Mouse (Mus musculus) hindbrain, embryonic 16.5 days (tissue): ENCODE data around the gene Pik3c2g. TPM values are rescaled to one million over a fixed set of nuclear protein-coding genes. Genes with fewer than 3 reads are reported as not detected.
"Not testable (repeated sequence)": the region's sequence is repeated elsewhere in the genome, so short reads cannot be mapped to it uniquely, and the experiment has no call there.

Source experiments
- ATAC-seq: fragments of 200-750 bp; cut with Nextera tagmentation; 2 replicates; pipeline ENCODE4 v1.8.0; 2017; ENCODE audit warnings: moderate TSS enrichment, moderate library complexity
- H3K27ac ChIP-seq: fragments of 300-500 bp; sonication (generic); 2 replicates; pipeline ENCODE4 v1.5.1; 2014; ENCODE audit warnings: low read depth, mild to moderate bottlenecking, control low read depth, low read length, moderate library complexity
- H3K27me3 ChIP-seq: fragments of 300-500 bp; sonication (generic); replicated peaks from 2 replicates; pipeline ENCODE4 v1.6.1; 2014; ENCODE audit warnings: low read length; ENCODE audit not compliant: control insufficient read depth, insufficient read depth
- H3K36me3 ChIP-seq: fragments of 300-500 bp; sonication (generic); 2 replicates; pipeline ENCODE4 v1.6.1; 2014; ENCODE audit warnings: mild to moderate bottlenecking, low read length, moderate library complexity, mixed read lengths; ENCODE audit not compliant: control insufficient read depth, insufficient read depth
- H3K4me1 ChIP-seq: fragments of 300-500 bp; sonication (generic); 2 replicates; pipeline ENCODE4 v1.6.1; 2014; ENCODE audit warnings: low read depth, low read length; ENCODE audit not compliant: control insufficient read depth, insufficient read depth
- H3K4me2 ChIP-seq: fragments of 300-500 bp; sonication (generic); 2 replicates; pipeline ENCODE4 v1.6.1; 2014; ENCODE audit warnings: mild to moderate bottlenecking, low read length, control low read depth, moderate library complexity
- H3K4me3 ChIP-seq: fragments of 300-500 bp; sonication (generic); 2 replicates; pipeline ENCODE4 v1.5.1; 2014; ENCODE audit warnings: mild to moderate bottlenecking, low read length, control low read depth, moderate library complexity
- H3K9ac ChIP-seq: fragments of 300-500 bp; sonication (generic); 2 replicates; pipeline ENCODE4 v1.6.1; 2014; ENCODE audit warnings: low read depth, mild to moderate bottlenecking, control low read depth, low read length, moderate library complexity
- H3K9me3 ChIP-seq: fragments of 300-500 bp; sonication (generic); 2 replicates; pipeline ENCODE4 v1.6.1; 2014; ENCODE audit warnings: mild to moderate bottlenecking, low read length, moderate library complexity; ENCODE audit not compliant: control insufficient read depth
- WGBS: fragments of 180-500 bp; shearing (Covaris S2); extraction: QIAGEN DNeasy Blood & Tissue Kit; methylation state at CpG from one replicate; pipeline ENCODE4 v1.1.7; 2014; 5-methylcytosine and 5-hydroxymethylcytosine counted together
- polyA plus RNA-seq: library from polyadenylated mRNA; unstranded; fragments of >200 nt; fragmentation: Nextera tagmentation; extraction: Ambion mirVana; gene quantifications from 2 replicates; pipeline ENCODE4 v1.2.1, GENCODE M21; 2015

Gene Pik3c2g
- polyA plus RNA-seq, 1 experiment from 2014 or later: 0.65 TPM

DNA sequence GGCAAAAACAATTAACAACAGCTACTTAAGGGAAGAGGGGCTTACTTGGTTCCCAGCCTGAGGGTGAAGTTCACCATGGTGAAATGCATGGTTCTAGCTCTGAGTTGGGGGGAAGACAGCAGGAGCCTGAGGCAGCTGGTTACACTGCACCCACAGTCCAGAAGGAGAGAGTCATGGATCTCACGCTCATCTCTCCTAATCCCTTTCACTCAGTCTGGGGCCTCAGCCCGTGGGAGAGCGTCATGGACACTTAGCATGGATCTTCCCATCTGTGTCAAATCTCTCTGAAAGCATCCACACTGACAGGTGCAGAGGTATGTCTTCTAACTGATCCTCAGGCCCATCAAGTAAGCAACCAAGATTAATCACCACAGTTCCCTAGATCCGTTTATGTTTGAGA lies 320.1 kb downstream of the Pik3c2g start:
- no peak for ATAC-seq
- Histone ChIP-seq H3K27ac (no peak overlapping the region), H3K4me3 (no peak overlapping the region)

GRCm38 (mm10) chr6:139908997-139909669 lies 322.1 kb downstream of the Pik3c2g start:
- H3K9ac ChIP-seq: no peak overlapping the region
- WGBS: 58% methylated on average over 12 of the region's 12 CpGs
- peak; percentile 54; the same call in 1 of the 2 replicates for ATAC-seq
- H3K4me1 ChIP-seq: no peaks in the 10 kb centered on the region
- H3K36me3 ChIP-seq: no peaks in the 10 kb centered on the region
- H3K4me2 ChIP-seq: peak overlapping the region; percentile 30
- H3K27ac ChIP-seq: no peak overlapping the region
- no peaks in the 10 kb centered on the region for H3K27me3 ChIP-seq
- no peak overlapping the region for H3K4me3 ChIP-seq
- H3K9me3 ChIP-seq: no peaks in the 10 kb centered on the region

More for the DNA sequence above, 320.1 kb downstream of the Pik3c2g start:
- H3K9me3 ChIP-seq: no peaks in the 10 kb centered on the region
- H3K9ac ChIP-seq: no peak overlapping the region
- H3K27me3 ChIP-seq: no peaks in the 10 kb centered on the region
- no peaks in the 10 kb centered on the region for H3K36me3 ChIP-seq
- WGBS: 69% methylated on average over 4 of the region's 4 CpGs
- no peaks in the 10 kb centered on the region for H3K4me1 ChIP-seq
- no peak overlapping the region for H3K4me2 ChIP-seq

DNA sequence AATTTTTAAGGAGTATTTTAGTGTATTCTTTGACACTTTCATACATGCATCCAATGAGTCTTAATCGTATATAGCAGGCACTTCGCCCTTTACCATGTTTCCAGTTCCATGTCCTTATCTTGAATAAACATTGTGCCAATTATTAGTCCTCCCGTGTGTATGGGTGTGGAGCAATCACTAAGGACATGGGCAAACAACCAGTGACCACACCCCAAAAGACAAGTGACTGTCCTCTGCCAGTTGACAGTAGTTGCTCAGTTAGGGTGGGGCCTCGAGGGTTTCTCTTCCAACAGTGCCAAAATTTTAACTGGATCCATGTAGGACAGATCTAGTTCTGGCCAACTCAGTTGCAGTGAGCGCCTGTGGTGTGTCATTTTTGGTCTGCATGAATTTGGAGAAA lies 341.7 kb downstream of the Pik3c2g start:
- H3K4me3 ChIP-seq: no peak overlapping the region
- no peaks in the 10 kb centered on the region for H3K4me1 ChIP-seq
- no peak overlapping the region for H3K27ac ChIP-seq
- H3K9ac ChIP-seq: no peak overlapping the region
- 86% methylated on average over 5 of the region's 5 CpGs for WGBS
- H3K9me3 ChIP-seq: no peaks in the 10 kb centered on the region
- no peak for ATAC-seq
- H3K4me2 ChIP-seq: no peak overlapping the region
- H3K27me3 ChIP-seq: no peaks in the 10 kb centered on the region
- H3K36me3 ChIP-seq: no peaks in the 10 kb centered on the region

DNA sequence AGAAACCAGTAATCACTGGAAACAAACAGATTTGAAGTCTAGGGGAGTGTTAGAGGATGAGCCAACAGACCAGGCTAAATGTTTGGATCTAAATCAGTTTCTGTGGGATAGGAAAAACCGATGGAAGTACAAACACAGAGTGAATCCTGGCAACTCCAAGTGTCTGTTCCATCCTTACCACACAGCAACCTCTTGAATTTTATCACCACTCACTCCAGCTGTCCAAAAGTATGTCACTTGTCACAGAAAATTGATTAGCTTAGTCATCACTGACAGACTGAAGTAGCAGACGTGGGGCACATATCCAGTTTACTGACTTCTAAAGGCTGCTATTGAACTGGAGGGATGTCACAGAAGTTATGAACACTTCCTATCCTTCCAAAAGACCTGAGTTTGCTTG lies 347.8 kb downstream of the Pik3c2g start:
- Histone ChIP-seq H3K4me3 (no peak overlapping the region), H3K4me2 (no peak overlapping the region), H3K9ac (no peak overlapping the region), H3K4me1 (no peaks in the 10 kb centered on the region), H3K27ac (no peak overlapping the region), H3K36me3 (no peaks in the 10 kb centered on the region), H3K27me3 (no peaks in the 10 kb centered on the region), H3K9me3 (no peaks in the 10 kb centered on the region)
- WGBS: 71% methylated on average over 2 of the region's 2 CpGs
- no peak for ATAC-seq

- not testable (repeated sequence) for H3K4me3 ChIP-seq, H3K4me1 ChIP-seq, ATAC-seq, H3K9me3 ChIP-seq, H3K27ac ChIP-seq, H3K27me3 ChIP-seq, H3K36me3 ChIP-seq, H3K4me2 ChIP-seq, H3K9ac ChIP-seq
- 93% methylated on average over 4 of the region's 4 CpGs for WGBS
Observed at GRCm38 (mm10) chr6:139937581-139937980, 350.6 kb downstream of the Pik3c2g start.

- 87% methylated on average over 8 of the region's 8 CpGs for WGBS
- no peak overlapping the region for H3K27ac ChIP-seq
- ATAC-seq: no peak
- H3K36me3 ChIP-seq: no peaks in the 10 kb centered on the region
- H3K4me1 ChIP-seq: no peaks in the 10 kb centered on the region
- no peak overlapping the region for H3K4me2 ChIP-seq
- H3K9me3 ChIP-seq: no peaks in the 10 kb centered on the region
- H3K4me3 ChIP-seq: no peak overlapping the region
- H3K9ac ChIP-seq: no peak overlapping the region
- H3K27me3 ChIP-seq: no peaks in the 10 kb centered on the region
Observed at GRCm38 (mm10) chr6:139947106-139947879, 360.3 kb downstream of the Pik3c2g start.

DNA sequence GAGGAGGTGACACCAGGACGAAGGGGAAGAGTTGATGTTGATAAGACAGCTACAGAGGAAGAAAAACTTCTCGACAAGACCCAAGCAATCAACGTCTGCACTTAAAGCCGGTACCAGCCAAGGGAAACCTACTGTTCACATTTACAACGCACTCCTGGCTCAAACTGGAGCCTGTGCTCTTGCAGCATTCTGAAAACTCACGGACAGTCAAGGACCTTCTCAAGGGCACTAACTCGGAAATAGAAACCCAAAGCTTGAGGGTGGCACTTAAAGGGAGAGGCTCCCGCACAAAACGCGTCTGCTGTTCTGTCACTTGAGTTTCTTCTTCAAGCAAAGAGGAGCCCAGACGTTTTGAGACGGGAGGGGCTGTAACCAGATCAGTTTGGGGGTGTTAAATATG lies 366.6 kb downstream of the Pik3c2g start:
- WGBS: 85% methylated on average over 12 of the region's 12 CpGs
- Histone ChIP-seq H3K9me3 (no peaks in the 10 kb centered on the region), H3K36me3 (no peaks in the 10 kb centered on the region), H3K9ac (no peak overlapping the region), H3K4me3 (no peak overlapping the region), H3K4me1 (no peaks in the 10 kb centered on the region), H3K27me3 (no peaks in the 10 kb centered on the region), H3K27ac (no peak overlapping the region), H3K4me2 (no peak overlapping the region)
- ATAC-seq: no peak

DNA sequence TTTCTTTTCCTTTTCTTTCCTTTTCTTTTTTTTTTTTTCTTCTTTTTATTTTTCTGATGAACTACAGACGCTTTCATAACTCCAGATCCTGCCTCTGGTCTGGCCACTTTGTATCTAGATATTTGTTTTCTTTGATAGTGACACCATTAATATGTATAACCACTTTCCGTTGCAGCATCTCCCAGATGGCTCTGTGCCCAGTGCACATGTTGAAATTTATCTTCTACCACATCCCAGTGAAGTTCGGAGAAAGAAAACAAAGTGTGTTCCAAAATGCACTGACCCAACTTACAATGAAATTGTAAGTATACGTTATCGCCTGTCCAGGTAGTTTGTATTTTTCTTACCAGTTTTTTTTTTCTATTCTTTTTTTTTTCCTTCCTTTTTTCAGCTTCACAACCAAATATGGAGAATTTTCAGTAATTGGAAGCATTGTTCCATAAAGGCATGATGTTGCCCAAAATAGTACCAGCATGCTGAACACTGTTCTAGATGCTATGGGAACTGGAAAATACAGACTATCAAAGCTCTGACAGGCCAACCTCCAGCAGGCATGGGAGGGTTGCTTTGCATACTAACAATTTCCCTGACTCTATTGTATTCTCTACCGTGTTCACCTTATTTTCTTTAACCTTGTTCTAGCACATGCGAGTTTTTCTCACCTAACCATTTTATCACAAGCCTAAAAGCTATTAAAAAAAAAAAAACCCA lies 370.7 kb downstream of the Pik3c2g start:
- no peak for ATAC-seq
- 59% methylated on average over 7 of the region's 7 CpGs for WGBS
- no peaks in the 10 kb centered on the region for H3K36me3 ChIP-seq
- H3K9ac ChIP-seq: no peak overlapping the region
- H3K4me3 ChIP-seq: no peak overlapping the region
- no peak overlapping the region for H3K4me2 ChIP-seq
- H3K27me3 ChIP-seq: no peaks in the 10 kb centered on the region
- H3K27ac ChIP-seq: no peak overlapping the region
- no peaks in the 10 kb centered on the region for H3K4me1 ChIP-seq
- H3K9me3 ChIP-seq: no peaks in the 10 kb centered on the region

- Histone ChIP-seq H3K4me2 (no peak overlapping the region), H3K4me1 (no peaks in the 10 kb centered on the region; the same call in 1 of the 2 replicates), H3K9me3 (no peaks in the 10 kb centered on the region), H3K4me3 (no peak overlapping the region), H3K27ac (no peak overlapping the region), H3K9ac (no peak overlapping the region), H3K27me3 (no peaks in the 10 kb centered on the region), H3K36me3 (no peaks in the 10 kb centered on the region)
- WGBS: 72% methylated on average over 3 of the region's 3 CpGs
- ATAC-seq: no peak
Observed at GRCm38 (mm10) chr6:139963775-139964174, 376.8 kb downstream of the Pik3c2g start.
